Mouse (Mus musculus): ENCODE data around the gene Slc22a20. TPM values are rescaled to one million over a fixed set of nuclear protein-coding genes. Genes with fewer than 3 reads are reported as not detected.

The Slc22a20 gene
- polyA plus RNA-seq, 1 experiment from 2014 or later = not detected

- no peak overlapping the region for H3K9ac ChIP-seq (ENCODE audit: low read length)
- H3K36me3 ChIP-seq (ENCODE audit: control insufficient read depth, insufficient read depth, low read length) = peaks cover 4% of the 10 kb centered on the region
- DNase-seq (ENCODE audit: low spot score) (no peak), ATAC-seq (ENCODE audit: low FRiP score, low TSS enrichment) (no peak)
- H3K27ac ChIP-seq (replicated peaks) = no peak overlapping the region
- H3K4me2 ChIP-seq (replicated peaks; ENCODE audit: low read depth) = peak overlapping the region; percentile 91
- no peaks in the 10 kb centered on the region for H3K9me3 ChIP-seq (ENCODE audit: control insufficient read depth, low read length)
- WGBS = 7% methylated on average over 1 of the region's 1 CpGs
- no peaks in the 10 kb centered on the region; the same call in 1 of the 2 replicates for H3K4me1 ChIP-seq (replicated peaks; ENCODE audit: control insufficient read depth, insufficient read depth)
- no peaks in the 10 kb centered on the region for H3K27me3 ChIP-seq (ENCODE audit: control insufficient read depth, insufficient read depth, low read length)
- TF ChIP-seq EP300 (optimal IDR thresholded peaks at IDR 0.05) (no peak), CTCF (IDR thresholded peaks at IDR 0.05; ENCODE audit: low read depth) (peak; percentile 56)
- no peak overlapping the region for H3K4me3 ChIP-seq (ENCODE audit: low read depth, low read length)
Observed at GRCm38 (mm10) chr19:5962651-5963050, 23.3 kb downstream of the Slc22a20 start.

GRCm38 (mm10) chr19:5957371-5957770 lies 28.6 kb downstream of the Slc22a20 start:
- TF ChIP-seq EP300 (optimal IDR thresholded peaks at IDR 0.05) (no peak), CTCF (IDR thresholded peaks at IDR 0.05; ENCODE audit: low read depth) (no peak)
- Histone ChIP-seq H3K4me1 (replicated peaks; ENCODE audit: control insufficient read depth, insufficient read depth) (no peaks in the 10 kb centered on the region), H3K4me2 (replicated peaks; ENCODE audit: low read depth) (no peak overlapping the region), H3K36me3 (ENCODE audit: control insufficient read depth, insufficient read depth, low read length) (peaks cover 4% of the 10 kb centered on the region), H3K9ac (ENCODE audit: low read length) (no peak overlapping the region), H3K9me3 (ENCODE audit: control insufficient read depth, low read length) (no peaks in the 10 kb centered on the region), H3K4me3 (ENCODE audit: low read depth, low read length) (no peak overlapping the region), H3K27ac (replicated peaks) (no peak overlapping the region), H3K27me3 (ENCODE audit: control insufficient read depth, insufficient read depth, low read length) (no peaks in the 10 kb centered on the region)
- ATAC-seq (ENCODE audit: low FRiP score, low TSS enrichment) = no peak
- WGBS = 84% methylated on average over 5 of the region's 5 CpGs
- DNase-seq (ENCODE audit: low spot score) = no peak

GRCm38 (mm10) chr19:5956685-5957084 lies 29.3 kb downstream of the Slc22a20 start:
- DNase-seq (ENCODE audit: low spot score) = peak; percentile 89
- Histone ChIP-seq H3K27ac (replicated peaks) (no peak overlapping the region), H3K9me3 (ENCODE audit: control insufficient read depth, low read length) (no peaks in the 10 kb centered on the region), H3K4me2 (replicated peaks; ENCODE audit: low read depth) (no peak overlapping the region), H3K36me3 (ENCODE audit: control insufficient read depth, insufficient read depth, low read length) (peaks cover 4% of the 10 kb centered on the region), H3K4me1 (replicated peaks; ENCODE audit: control insufficient read depth, insufficient read depth) (no peaks in the 10 kb centered on the region), H3K27me3 (ENCODE audit: control insufficient read depth, insufficient read depth, low read length) (no peaks in the 10 kb centered on the region), H3K9ac (ENCODE audit: low read length) (no peak overlapping the region), H3K4me3 (ENCODE audit: low read depth, low read length) (no peak overlapping the region)
- TF ChIP-seq EP300 (optimal IDR thresholded peaks at IDR 0.05) = no peak
- peak; percentile 96 for TF ChIP-seq CTCF (IDR thresholded peaks at IDR 0.05; ENCODE audit: low read depth)
- WGBS = 12% methylated on average over 3 of the region's 3 CpGs
- peak; percentile 56 for ATAC-seq (ENCODE audit: low FRiP score, low TSS enrichment)

- no peak for TF ChIP-seq EP300 (optimal IDR thresholded peaks at IDR 0.05)
- TF ChIP-seq CTCF (IDR thresholded peaks at IDR 0.05; ENCODE audit: low read depth) = no peak
- H3K4me2 ChIP-seq (replicated peaks; ENCODE audit: low read depth) = peak overlapping the region; percentile 37
- 0 out of 2 replicates have a peak overlapping the region, but pooled peaks have one; percentile 35 for H3K9ac ChIP-seq (ENCODE audit: low read length)
- no peaks in the 10 kb centered on the region for H3K9me3 ChIP-seq (ENCODE audit: control insufficient read depth, low read length)
- no peaks in the 10 kb centered on the region for H3K4me1 ChIP-seq (replicated peaks; ENCODE audit: control insufficient read depth, insufficient read depth)
- no peak overlapping the region for H3K4me3 ChIP-seq (ENCODE audit: low read depth, low read length)
- ATAC-seq (ENCODE audit: low FRiP score, low TSS enrichment) = peak; percentile 63; the same call in 1 of the 2 replicates
- peak; percentile 83 for DNase-seq (ENCODE audit: low spot score)
- H3K27me3 ChIP-seq (ENCODE audit: control insufficient read depth, insufficient read depth, low read length) = no peaks in the 10 kb centered on the region
- H3K27ac ChIP-seq (replicated peaks) = peak overlapping the region; percentile 79
- H3K36me3 ChIP-seq (ENCODE audit: control insufficient read depth, insufficient read depth, low read length) = peaks cover 4% of the 10 kb centered on the region
- 55% methylated on average over 28 of the region's 28 CpGs for WGBS
Observed at GRCm38 (mm10) chr19:5955704-5956670, 30.0 kb downstream of the Slc22a20 start.

- H3K36me3 ChIP-seq (ENCODE audit: control insufficient read depth, insufficient read depth, low read length) = peaks cover 4% of the 10 kb centered on the region
- no peak overlapping the region for H3K9ac ChIP-seq (ENCODE audit: low read length)
- H3K9me3 ChIP-seq (ENCODE audit: control insufficient read depth, low read length) = no peaks in the 10 kb centered on the region
- no peak overlapping the region for H3K4me3 ChIP-seq (ENCODE audit: low read depth, low read length)
- H3K4me1 ChIP-seq (replicated peaks; ENCODE audit: control insufficient read depth, insufficient read depth) = no peaks in the 10 kb centered on the region
- no peak overlapping the region for H3K4me2 ChIP-seq (replicated peaks; ENCODE audit: low read depth)
- H3K27me3 ChIP-seq (ENCODE audit: control insufficient read depth, insufficient read depth, low read length) = no peaks in the 10 kb centered on the region
- ATAC-seq (ENCODE audit: low FRiP score, low TSS enrichment) (no peak), DNase-seq (ENCODE audit: low spot score) (no peak)
- H3K27ac ChIP-seq (replicated peaks) = peak overlapping the region; percentile 86
- WGBS = 87% methylated on average over 10 of the region's 10 CpGs
- TF ChIP-seq CTCF (IDR thresholded peaks at IDR 0.05; ENCODE audit: low read depth) = no peak
- no peak for TF ChIP-seq EP300 (optimal IDR thresholded peaks at IDR 0.05)
Observed at GRCm38 (mm10) chr19:5954936-5955335, 31.0 kb downstream of the Slc22a20 start.

All from stomach, postnatal 0 days (tissue).